Mouse (Mus musculus): ENCODE measurements at regions not wholly inside any gene's neighbourhood (a gene's known extent, or its start where the extent isn't known, plus 50 kb on each side); places are given as distances from the start of the nearest gene placed in this dataset.

- TF ChIP-seq CTCF (IDR thresholded peaks at IDR 0.05; ENCODE audit: low read depth, low read length) (no peak), EP300 (IDR thresholded peaks at IDR 0.05; ENCODE audit: insufficient read depth, low read depth, low read length) (no peak)
These were observed 74.6 kb upstream of the Pgrmc2 start for GRCm38 (mm10) chr3:41157428-41157827.
